Mouse (Mus musculus) urinary bladder, postnatal 14 days (tissue): ENCODE results near the gene Zfp428.

Experiments
- DNase-seq: peaks from one replicate; pipeline ENCODE4 v3.0.0; 2021; ENCODE audit warnings: low spot score

The Zfp428 gene

DNA sequence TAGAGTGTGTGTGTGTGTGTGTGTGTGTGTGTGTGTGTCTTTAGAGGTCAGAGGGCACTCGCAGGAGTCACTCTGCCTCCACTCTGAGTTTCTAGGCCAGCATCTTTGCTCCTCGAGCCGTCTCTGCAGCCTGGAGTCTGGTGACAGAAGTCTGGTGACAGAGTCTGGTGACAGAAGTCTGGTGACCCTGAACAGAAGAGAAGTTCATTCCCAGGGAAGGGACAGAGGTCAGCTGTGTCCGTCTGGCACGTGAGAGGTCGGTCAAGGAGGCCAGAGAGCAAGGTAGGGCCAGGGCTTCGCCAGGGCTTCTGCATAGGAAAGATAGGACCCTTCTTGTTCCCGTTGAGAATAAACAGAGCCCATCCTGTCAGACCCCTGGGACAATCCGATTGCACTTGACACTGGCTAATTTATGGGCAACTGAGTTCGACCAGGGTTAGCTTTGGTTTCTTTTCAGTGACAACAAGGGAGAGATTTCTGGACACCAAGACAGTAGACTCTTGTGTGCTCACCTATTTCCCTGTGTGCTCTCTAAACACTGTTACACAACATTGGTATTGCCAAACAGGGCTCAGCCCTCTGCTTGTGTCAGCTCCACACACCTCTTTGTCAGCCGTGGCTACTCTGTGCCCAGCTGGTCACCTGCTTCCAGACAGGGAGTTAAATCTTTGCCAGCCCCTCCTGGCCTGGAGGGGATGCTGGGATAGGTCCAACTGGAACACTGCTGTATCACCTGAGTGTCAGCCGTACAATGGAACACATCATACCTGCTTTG is 45.4 kb downstream of the Zfp428 start:
- DNase-seq: no peak

DNA sequence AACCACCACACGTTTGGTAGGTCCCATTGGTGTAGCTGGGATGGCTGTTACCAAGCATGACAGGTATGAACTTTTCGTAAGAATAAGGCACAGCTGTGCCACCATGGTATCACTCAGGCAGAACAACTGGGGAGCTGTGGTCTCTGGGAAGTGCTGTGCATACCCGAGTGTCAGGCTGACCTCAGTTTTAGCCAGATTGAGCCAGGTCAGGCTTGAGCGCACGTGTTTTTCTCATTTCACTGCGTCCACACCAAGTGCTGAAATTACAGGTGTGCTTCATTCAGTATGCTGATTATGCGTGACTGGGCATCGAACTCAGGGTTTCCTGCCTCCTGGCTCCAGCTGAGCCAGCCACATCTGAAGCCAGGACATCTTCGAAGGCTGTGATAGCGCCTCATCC is 49.0 kb downstream of the Zfp428 start:
- DNase-seq: no peak

DNA sequence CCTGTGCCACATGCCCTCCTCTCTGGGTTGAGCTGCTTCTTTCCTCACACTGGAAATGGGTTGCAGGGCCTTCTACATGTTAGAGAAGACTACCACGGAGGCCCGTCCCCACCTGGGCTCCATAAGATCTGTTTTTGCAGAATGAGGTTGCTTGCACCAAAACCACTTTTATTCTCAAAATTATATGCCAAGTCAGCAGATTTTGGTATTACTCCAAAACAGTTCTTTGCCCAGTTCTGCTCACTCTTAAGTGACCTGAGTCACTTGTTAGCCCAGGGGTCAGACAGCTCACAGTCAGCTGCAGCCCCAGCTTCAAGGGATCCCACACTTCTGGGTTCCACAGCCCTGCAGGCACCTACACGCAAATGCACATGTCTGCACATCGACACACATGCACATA is 54.6 kb downstream of the Zfp428 start:
- no peak for DNase-seq

DNA sequence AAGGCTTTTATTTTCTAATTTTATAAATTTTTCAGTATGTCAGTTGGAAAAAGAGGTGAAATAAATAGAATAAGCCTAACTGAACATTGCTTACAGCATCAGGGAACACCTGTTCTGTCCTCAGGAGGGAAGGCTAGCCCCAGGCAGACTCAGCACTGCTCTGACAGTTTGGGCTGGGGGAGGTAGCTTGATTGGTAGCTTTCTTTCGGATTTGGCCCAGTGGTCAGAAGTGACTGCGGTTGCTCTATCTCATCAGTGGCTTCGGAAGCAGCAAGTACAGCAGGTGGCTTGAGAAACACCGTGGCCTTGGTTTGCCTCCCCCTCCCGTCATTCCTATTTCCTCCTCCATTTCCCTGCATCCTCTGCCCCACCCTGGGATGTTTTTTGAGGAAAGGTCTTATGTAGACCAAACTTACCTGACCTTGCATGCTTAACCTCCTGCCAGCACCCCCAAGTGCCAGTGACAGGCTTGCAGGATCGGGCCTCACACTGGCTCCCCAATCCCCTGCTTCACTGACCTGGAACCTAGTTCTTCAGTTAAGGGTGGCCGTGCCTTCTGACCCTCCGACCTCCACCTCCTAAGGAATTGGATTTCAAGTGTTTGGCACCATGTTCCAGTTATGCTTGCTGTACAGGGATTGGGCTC is 56.5 kb downstream of the Zfp428 start:
- no peak for DNase-seq

DNA sequence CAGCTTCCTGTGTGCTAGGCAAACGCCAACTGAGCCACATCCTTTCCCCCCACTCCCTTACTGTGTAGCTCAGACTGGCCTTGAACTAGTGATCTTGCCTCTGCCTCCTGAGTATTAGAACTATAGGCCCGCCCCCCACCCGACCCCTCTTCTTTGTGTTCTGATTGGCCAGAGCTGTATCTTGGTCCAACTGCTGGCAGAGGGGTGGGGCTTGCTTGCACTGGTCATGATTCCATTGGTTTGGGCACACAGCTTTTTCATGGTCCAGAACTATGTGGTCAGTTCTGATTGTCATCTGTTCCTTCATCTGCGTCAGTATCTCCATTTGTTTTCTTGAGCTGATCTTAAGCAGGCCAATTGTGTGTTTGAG is 57.0 kb downstream of the Zfp428 start:
- DNase-seq: no peak

DNA sequence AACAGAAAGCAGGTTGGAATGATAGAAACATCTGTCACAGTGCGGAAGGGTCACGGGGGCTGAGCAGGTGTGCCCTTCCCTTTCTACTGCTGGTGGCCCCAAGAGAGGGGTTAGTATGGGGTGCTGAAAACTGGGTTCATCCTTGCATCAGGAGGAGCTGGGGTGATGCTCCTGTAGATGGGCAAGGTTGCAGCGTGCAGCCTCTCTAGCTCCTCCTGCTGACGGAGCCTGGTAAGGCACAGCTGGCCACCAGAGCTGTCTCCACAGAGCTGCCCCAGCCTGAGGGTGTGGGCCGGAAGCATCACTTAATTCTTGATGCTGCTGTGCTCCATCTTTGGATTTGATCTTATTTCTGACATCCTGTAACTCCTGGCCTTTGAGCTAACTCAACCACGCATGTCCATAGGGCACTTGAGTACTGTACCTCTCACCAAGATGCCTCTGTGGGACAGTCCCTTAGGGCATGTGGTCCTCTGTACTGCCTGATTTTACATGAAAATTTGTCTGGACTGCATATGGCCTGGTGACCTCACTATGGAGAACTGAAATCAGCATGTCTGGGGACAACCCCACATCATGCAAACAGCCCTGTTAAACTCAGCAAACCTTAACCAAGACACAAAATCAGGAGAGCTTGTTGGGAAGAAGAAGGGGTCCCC is 57.9 kb downstream of the Zfp428 start:
- DNase-seq: peak; percentile 73
